Mouse (Mus musculus) ES-Bruce4 (cell line): Measurements from ENCODE around the gene Men1. TPM values are rescaled to one million over a fixed set of nuclear protein-coding genes. Genes with fewer than 3 reads are reported as not detected.
A peak's percentile ranks its signal among the peaks of the same experiment; 100 is the strongest.

Experiments
- H3K27ac ChIP-seq: 2 replicates; pipeline ENCODE4 v1.5.1; 2012; ENCODE audit warnings: low read length, inconsistent platforms; ENCODE audit not compliant: insufficient read depth
- H3K27me3 ChIP-seq: 2 replicates; pipeline ENCODE4 v1.6.1; 2012; ENCODE audit warnings: mild to moderate bottlenecking, low read length, inconsistent platforms; ENCODE audit not compliant: control insufficient read depth, poor library complexity, insufficient read depth, severe bottlenecking
- H3K36me3 ChIP-seq: 2 replicates; pipeline ENCODE4 v1.6.1; 2012; ENCODE audit warnings: inconsistent platforms, mild to moderate bottlenecking, low read length, moderate library complexity; ENCODE audit not compliant: control insufficient read depth, poor library complexity, insufficient read depth, severe bottlenecking
- H3K4me1 ChIP-seq: one replicate; pipeline ENCODE4 v1.8.1; 2011; ENCODE audit warnings: low read length; ENCODE audit not compliant: control insufficient read depth, insufficient read depth
- H3K4me3 ChIP-seq: 2 replicates; pipeline ENCODE4 v1.5.1; 2011; ENCODE audit warnings: low read depth, mild to moderate bottlenecking, low read length
- H3K9ac ChIP-seq: 2 replicates; pipeline ENCODE4 v1.6.1; 2012; ENCODE audit warnings: low read depth, mild to moderate bottlenecking, inconsistent platforms; ENCODE audit not compliant: poor library complexity, severe bottlenecking
- H3K9me3 ChIP-seq: replicated peaks from 2 replicates; pipeline ENCODE4 v1.6.1; 2012; ENCODE audit warnings: mild to moderate bottlenecking, low read length, inconsistent platforms; ENCODE audit not compliant: control insufficient read depth, poor library complexity, insufficient read depth, severe bottlenecking
- CTCF ChIP-seq: IDR thresholded peaks from one replicate; pipeline ENCODE4 v1.8.1; 2011; ENCODE audit warnings: low read depth, low read length
- EP300 ChIP-seq: IDR thresholded peaks from 2 replicates; pipeline ENCODE4 v1.6.1; 2011; ENCODE audit warnings: low read depth, low read length; ENCODE audit not compliant: insufficient read depth
- POLR2A ChIP-seq: IDR thresholded peaks from one replicate; pipeline ENCODE4 v1.8.1; 2011; ENCODE audit warnings: low read length; ENCODE audit not compliant: insufficient read depth
- polyA plus RNA-seq: library from polyadenylated mRNA; stranded (reverse); fragments of >200 nt; gene quantifications from 2 replicates; pipeline ENCODE4 v1.2.4, GENCODE M21; 2011; ENCODE audit warnings: low read depth; ENCODE audit not compliant: missing spikeins, insufficient read depth, insufficient read length

The Men1 gene
- polyA plus RNA-seq, 1 experiment: 40.5 TPM

GRCm38 (mm10) chr19:6364317-6364725 is 29.5 kb downstream of the Men1 start:
- H3K27ac ChIP-seq: peak overlapping the region; percentile 78
- no peaks in the 10 kb centered on the region for H3K4me1 ChIP-seq
- no peaks in the 10 kb centered on the region for H3K27me3 ChIP-seq
- TF ChIP-seq POLR2A (peak; percentile 41), EP300 (no peak)
- no peaks in the 10 kb centered on the region for H3K9me3 ChIP-seq
- peak overlapping the region; percentile 95 for H3K9ac ChIP-seq
- H3K36me3 ChIP-seq: peaks cover 45% of the 10 kb centered on the region
- H3K4me3 ChIP-seq: peak overlapping the region; percentile 82

GRCm38 (mm10) chr19:6364842-6365241 is 30.1 kb downstream of the Men1 start:
- Histone ChIP-seq H3K4me1 (no peaks in the 10 kb centered on the region), H3K27ac (no peak overlapping the region), H3K27me3 (no peaks in the 10 kb centered on the region), H3K4me3 (peak overlapping the region; percentile 82), H3K9me3 (no peaks in the 10 kb centered on the region), H3K36me3 (peaks cover 51% of the 10 kb centered on the region), H3K9ac (peak overlapping the region; percentile 95)
- TF ChIP-seq CTCF (no peak), EP300 (no peak), POLR2A (no peak)

GRCm38 (mm10) chr19:6370175-6370574 is 35.4 kb downstream of the Men1 start:
- H3K4me1 ChIP-seq: no peaks in the 10 kb centered on the region
- H3K27ac ChIP-seq: no peak overlapping the region
- H3K9me3 ChIP-seq: no peaks in the 10 kb centered on the region
- H3K36me3 ChIP-seq: peaks cover 94% of the 10 kb centered on the region
- H3K27me3 ChIP-seq: no peaks in the 10 kb centered on the region
- H3K4me3 ChIP-seq: no peak overlapping the region
- no peak overlapping the region for H3K9ac ChIP-seq
- TF ChIP-seq CTCF (no peak), POLR2A (no peak), EP300 (no peak)

GRCm38 (mm10) chr19:6372433-6372832 is 37.7 kb downstream of the Men1 start:
- no peaks in the 10 kb centered on the region for H3K9me3 ChIP-seq
- no peaks in the 10 kb centered on the region for H3K27me3 ChIP-seq
- no peaks in the 10 kb centered on the region for H3K4me1 ChIP-seq
- TF ChIP-seq POLR2A: no peak
- TF ChIP-seq EP300: no peak
- TF ChIP-seq CTCF: no peak
- no peak overlapping the region for H3K27ac ChIP-seq
- H3K9ac ChIP-seq: no peak overlapping the region
- peaks cover 90% of the 10 kb centered on the region for H3K36me3 ChIP-seq
- H3K4me3 ChIP-seq: no peak overlapping the region

- TF ChIP-seq CTCF (peak; percentile 86), POLR2A (no peak), EP300 (no peak)
- H3K4me1 ChIP-seq: no peaks in the 10 kb centered on the region
- H3K9me3 ChIP-seq: no peaks in the 10 kb centered on the region
- no peak overlapping the region for H3K9ac ChIP-seq
- no peaks in the 10 kb centered on the region for H3K27me3 ChIP-seq
- no peak overlapping the region for H3K27ac ChIP-seq
- H3K4me3 ChIP-seq: no peak overlapping the region
- H3K36me3 ChIP-seq: peaks cover 85% of the 10 kb centered on the region
Observed at GRCm38 (mm10) chr19:6373539-6374400, 39.0 kb downstream of the Men1 start.

- H3K27ac ChIP-seq: no peak overlapping the region
- H3K9me3 ChIP-seq: no peaks in the 10 kb centered on the region
- no peaks in the 10 kb centered on the region for H3K27me3 ChIP-seq
- TF ChIP-seq EP300: no peak
- no peak for TF ChIP-seq POLR2A
- no peak for TF ChIP-seq CTCF
- H3K9ac ChIP-seq: 0 out of 2 replicates have a peak overlapping the region, but pooled peaks have one; percentile 50
- peak overlapping the region; percentile 5 for H3K4me3 ChIP-seq
- peaks cover 79% of the 10 kb centered on the region for H3K36me3 ChIP-seq
- no peaks in the 10 kb centered on the region for H3K4me1 ChIP-seq
Observed at GRCm38 (mm10) chr19:6374571-6374970, 39.8 kb downstream of the Men1 start.
